Mouse (Mus musculus) erythroblast, embryonic 14.5 days (primary cell): ENCODE data around the gene Mtfr1l.

Experiments used
- GATA1 ChIP-seq: IDR thresholded peaks from 2 replicates; pipeline ENCODE4 v1.6.1; 2012; ENCODE audit warnings: low read length, inconsistent platforms, mixed read lengths
- TAL1 ChIP-seq: IDR thresholded peaks from 3 replicates; pipeline ENCODE4 v1.6.1; 2012; ENCODE audit warnings: low read length, inconsistent platforms, mixed read lengths

GRCm38 (mm10) chr4:134476899-134477298 is 58.3 kb downstream of the Mtfr1l start:
- TF ChIP-seq TAL1 (no peak), GATA1 (no peak)
